ENCODE assay signal across 8 mouse cellular contexts in the genomic region with DNA sequence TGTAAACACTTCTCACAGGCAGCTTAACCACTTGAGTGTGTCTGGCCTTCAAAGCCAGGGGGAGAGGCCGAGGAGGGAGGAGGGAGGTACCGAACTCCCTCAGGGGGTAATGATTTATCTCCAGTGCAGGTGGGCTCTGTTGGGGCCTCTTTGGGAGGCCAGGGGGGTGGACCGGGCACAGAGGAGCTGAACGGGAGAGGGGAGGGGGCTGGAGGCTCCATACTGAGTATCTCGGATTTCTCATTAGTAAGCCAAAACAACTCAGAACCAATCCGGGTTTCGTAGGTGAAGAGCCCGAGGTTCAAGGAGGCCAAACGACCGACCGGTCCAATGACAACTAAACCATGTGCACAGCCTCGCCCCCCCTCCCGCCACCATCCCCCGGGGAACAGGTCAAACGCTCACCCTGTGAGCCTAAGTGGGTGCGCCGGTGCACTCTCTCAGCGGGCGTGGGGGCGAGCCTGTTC. TPM values are rescaled to one million over a fixed set of nuclear protein-coding genes. Genes with fewer than 3 reads are reported as not detected.
DNase-seq lines count a peak whose midpoint lies in the region; ATAC-seq and TF ChIP-seq lines count a peak whose summit lies in the region.

No protein-coding gene starts in this region.

- 2% methylated on average over 20 of the region's 20 CpGs for WGBS in heart, embryonic 15.5 days
- WGBS in hindbrain, embryonic 12.5 days, result 3% methylated on average over 20 of the region's 20 CpGs
- 3% methylated on average over 20 of the region's 20 CpGs for WGBS in midbrain, embryonic 12.5 days

- no peak for TF ChIP-seq CTCF in bone marrow macrophage, adult 2 months (IDR thresholded peaks at IDR 0.05; ENCODE audit: low read depth, low read length)

- H3K36me3 ChIP-seq in heart, embryonic 15.5 days, result no peaks in the 10 kb centered on the region
- H3K36me3 ChIP-seq in hindbrain, embryonic 12.5 days, result no peaks in the 10 kb centered on the region
- H3K36me3 ChIP-seq in midbrain, embryonic 12.5 days, result no peaks in the 10 kb centered on the region

- no peak for DNase-seq in heart, postnatal 10 days
- no peak for DNase-seq in layer of hippocampus, adult 9-11 months
- no peak for DNase-seq in left cerebral cortex, postnatal 14 days (ENCODE audit: low spot score in 2 of 2)
- DNase-seq in thymus, postnatal 36 days, result no peak

- H3K4me2 ChIP-seq in heart, embryonic 15.5 days, result peak overlapping the region; percentile 29
- H3K4me2 ChIP-seq in hindbrain, embryonic 12.5 days (replicated peaks), result peak overlapping the region; percentile 31; the same call in 1 of the 2 replicates
- H3K4me2 ChIP-seq in midbrain, embryonic 12.5 days (replicated peaks), result peak overlapping the region; percentile 49

- peaks cover 35% of the 10 kb centered on the region for H3K4me1 ChIP-seq in heart, embryonic 15.5 days (replicated peaks)
- H3K4me1 ChIP-seq in bone marrow macrophage, adult 2 months (ENCODE audit: control insufficient read depth, insufficient read depth, low read length), result peaks cover 10% of the 10 kb centered on the region; the same call in 1 of the 2 replicates
- H3K4me1 ChIP-seq in hindbrain, embryonic 12.5 days, result peaks cover 32% of the 10 kb centered on the region
- H3K4me1 ChIP-seq in midbrain, embryonic 12.5 days, result peaks cover 53% of the 10 kb centered on the region

- H3K9ac ChIP-seq in heart, embryonic 15.5 days, result no peak overlapping the region
- peak overlapping the region; percentile 32; the same call in 1 of the 2 replicates for H3K9ac ChIP-seq in hindbrain, embryonic 12.5 days
- H3K9ac ChIP-seq in midbrain, embryonic 12.5 days (replicated peaks), result peak overlapping the region; percentile 34

- no peak for ATAC-seq in heart, embryonic 15.5 days (replicated peaks; ENCODE audit: insufficient number of reproducible peaks, insufficient read depth, low FRiP score, low read depth)
- ATAC-seq in hindbrain, embryonic 12.5 days (ENCODE audit: low FRiP score), result no peak
- no peak for ATAC-seq in midbrain, embryonic 12.5 days (ENCODE audit: low FRiP score, low read depth)

- no peak overlapping the region for H3K4me3 ChIP-seq in heart, embryonic 15.5 days
- 0 out of 2 replicates have a peak overlapping the region, but pooled peaks have one; percentile 15 for H3K4me3 ChIP-seq in bone marrow macrophage, adult 2 months (ENCODE audit: insufficient read depth, low read length)
- 0 out of 2 replicates have a peak overlapping the region, but pooled peaks have one; percentile 4 for H3K4me3 ChIP-seq in hindbrain, embryonic 12.5 days
- H3K4me3 ChIP-seq in midbrain, embryonic 12.5 days, result peak overlapping the region; percentile 24

- no peaks in the 10 kb centered on the region for H3K9me3 ChIP-seq in heart, embryonic 15.5 days (replicated peaks)
- no peaks in the 10 kb centered on the region for H3K9me3 ChIP-seq in hindbrain, embryonic 12.5 days (replicated peaks)
- no peaks in the 10 kb centered on the region for H3K9me3 ChIP-seq in midbrain, embryonic 12.5 days

- H3K27ac ChIP-seq in heart, embryonic 15.5 days, result no peak overlapping the region
- no peak overlapping the region for H3K27ac ChIP-seq in bone marrow macrophage, adult 2 months (ENCODE audit: insufficient read depth, low read depth, low read length)
- no peak overlapping the region for H3K27ac ChIP-seq in hindbrain, embryonic 12.5 days
- 0 out of 2 replicates have a peak overlapping the region, but pooled peaks have one; percentile 39 for H3K27ac ChIP-seq in midbrain, embryonic 12.5 days (replicated peaks)

- intact Hi-C loops in heart, postnatal 10 days (cut with DNase I), result no loop called here
- intact Hi-C loops in left cerebral cortex, postnatal 14 days (cut with DNase I), result no loop called here

- peaks cover 73% of the 10 kb centered on the region for H3K27me3 ChIP-seq in heart, embryonic 15.5 days
- peaks cover 82% of the 10 kb centered on the region for H3K27me3 ChIP-seq in hindbrain, embryonic 12.5 days
- peaks cover 76% of the 10 kb centered on the region for H3K27me3 ChIP-seq in midbrain, embryonic 12.5 days

- TF ChIP-seq POLR2A in bone marrow macrophage, adult 2 months (IDR thresholded peaks at IDR 0.05; ENCODE audit: borderline replicate concordance, low read depth, low read length), result no peak

RNA-seq across cellular contexts. Expression of gene Rspo1, which starts 3.6 kb away (rescaled TPM):
- polyA plus RNA-seq in heart, embryonic 15.5 days (2015; fragmentation: Nextera tagmentation; extraction: Ambion mirVana), result 6.6 and 9.9 TPM in 2 replicates
- 1 to 10 TPM; 3.4 to 5.6 TPM for total RNA-seq in heart, postnatal 10 days (2021)
- not detected in 2 replicates for polyA plus RNA-seq in bone marrow macrophage, adult 2 months (2012; ENCODE audit: insufficient read depth, insufficient read length, missing spikeins)
- 7.0 and 9.1 TPM in 2 replicates for polyA plus RNA-seq in hindbrain, embryonic 12.5 days (2016; fragmentation: Nextera tagmentation; extraction: Ambion mirVana)
- 6.9 and 16.6 TPM in 2 replicates for polyA plus RNA-seq in midbrain, embryonic 12.5 days (2016; fragmentation: Nextera tagmentation; extraction: Ambion mirVana)
- 1 to 10 TPM; 4.4 to 4.8 TPM for total RNA-seq in left cerebral cortex, postnatal 14 days (2021)

RNA-seq across cellular contexts. Expression of gene Gnl2, which starts 26.6 kb away (rescaled TPM):
- polyA plus RNA-seq in heart, embryonic 15.5 days (2015; fragmentation: Nextera tagmentation; extraction: Ambion mirVana), result 52.1 and 55.6 TPM in 2 replicates
- total RNA-seq in heart, postnatal 10 days (2021), result 10 to 100 TPM; 36.0 to 37.0 TPM
- polyA plus RNA-seq in bone marrow macrophage, adult 2 months (2012; ENCODE audit: insufficient read depth, insufficient read length, missing spikeins), result 38.2 and 49.0 TPM in 2 replicates
- 94.9 and 96.6 TPM in 2 replicates for polyA plus RNA-seq in hindbrain, embryonic 12.5 days (2016; fragmentation: Nextera tagmentation; extraction: Ambion mirVana)
- polyA plus RNA-seq in midbrain, embryonic 12.5 days (2016; fragmentation: Nextera tagmentation; extraction: Ambion mirVana), result 99.1 and 104 TPM in 2 replicates
- 10 to 100 TPM; 68.8 to 70.7 TPM for total RNA-seq in left cerebral cortex, postnatal 14 days (2021)

RNA-seq across cellular contexts. Expression of gene Cdca8, which starts 50.7 kb away (rescaled TPM):
- polyA plus RNA-seq in heart, embryonic 15.5 days (2015; fragmentation: Nextera tagmentation; extraction: Ambion mirVana), result 106 and 111 TPM in 2 replicates
- total RNA-seq in heart, postnatal 10 days (2021), result 10 to 100 TPM; 15.4 to 16.6 TPM
- 47.0 and 53.4 TPM in 2 replicates for polyA plus RNA-seq in bone marrow macrophage, adult 2 months (2012; ENCODE audit: insufficient read depth, insufficient read length, missing spikeins)
- polyA plus RNA-seq in hindbrain, embryonic 12.5 days (2016; fragmentation: Nextera tagmentation; extraction: Ambion mirVana), result 130 and 135 TPM in 2 replicates
- 190 and 207 TPM in 2 replicates for polyA plus RNA-seq in midbrain, embryonic 12.5 days (2016; fragmentation: Nextera tagmentation; extraction: Ambion mirVana)
- total RNA-seq in left cerebral cortex, postnatal 14 days (2021), result 1 to 10 TPM; 2.8 TPM

RNA-seq across cellular contexts. Expression of gene 9930104L06Rik, which starts 53.0 kb away (rescaled TPM):
- polyA plus RNA-seq in heart, embryonic 15.5 days (2015; fragmentation: Nextera tagmentation; extraction: Ambion mirVana), result 8.2 and 9.7 TPM in 2 replicates
- total RNA-seq in heart, postnatal 10 days (2021), result 10 to 100 TPM; 10.7 to 11.2 TPM
- 11.2 and 13.9 TPM in 2 replicates for polyA plus RNA-seq in bone marrow macrophage, adult 2 months (2012; ENCODE audit: insufficient read depth, insufficient read length, missing spikeins)
- 16.7 and 18.1 TPM in 2 replicates for polyA plus RNA-seq in hindbrain, embryonic 12.5 days (2016; fragmentation: Nextera tagmentation; extraction: Ambion mirVana)
- polyA plus RNA-seq in midbrain, embryonic 12.5 days (2016; fragmentation: Nextera tagmentation; extraction: Ambion mirVana), result 17.0 and 18.1 TPM in 2 replicates
- total RNA-seq in left cerebral cortex, postnatal 14 days (2021), result 10 to 100 TPM; 15.0 to 17.6 TPM
